Mouse (Mus musculus) retina, adult 2 months (tissue): ENCODE data around the gene Adcyap1r1.

Source experiments
- DNase-seq: peaks from one replicate; pipeline ENCODE4 v3.0.0-alpha.2; 2012; ENCODE audit warnings: low read depth, low spot score

Adcyap1r1 gene

GRCm38 (mm10) chr6:55451771-55452371 lies at the start of gene Adcyap1r1:
Adcyap1r1 (plus strand) TSS chr6:55451978.
- DNase-seq = no peak

GRCm38 (mm10) chr6:55402041-55402776 lies 49.6 kb upstream of the Adcyap1r1 start:
- DNase-seq = no peak

GRCm38 (mm10) chr6:55403411-55404309 lies 48.1 kb upstream of the Adcyap1r1 start:
- no peak for DNase-seq

- DNase-seq = no peak
Observed at GRCm38 (mm10) chr6:55404421-55404990, 47.3 kb upstream of the Adcyap1r1 start.

GRCm38 (mm10) chr6:55407345-55407744 lies 44.4 kb upstream of the Adcyap1r1 start:
- no peak for DNase-seq

GRCm38 (mm10) chr6:55410119-55410775 lies 41.5 kb upstream of the Adcyap1r1 start:
- no peak for DNase-seq

GRCm38 (mm10) chr6:55410977-55411376 lies 40.8 kb upstream of the Adcyap1r1 start:
- no peak for DNase-seq

GRCm38 (mm10) chr6:55416202-55416601 lies 35.6 kb upstream of the Adcyap1r1 start:
- no peak for DNase-seq

GRCm38 (mm10) chr6:55418746-55419410 lies 32.9 kb upstream of the Adcyap1r1 start:
- no peak for DNase-seq

- no peak for DNase-seq
Observed at GRCm38 (mm10) chr6:55420411-55420810, 31.4 kb upstream of the Adcyap1r1 start.

GRCm38 (mm10) chr6:55420869-55421361 lies 30.9 kb upstream of the Adcyap1r1 start:
- DNase-seq = no peak

- DNase-seq = no peak
Observed at GRCm38 (mm10) chr6:55432121-55432520, 19.7 kb upstream of the Adcyap1r1 start.

- no peak for DNase-seq
Observed at GRCm38 (mm10) chr6:55434360-55434759, 17.4 kb upstream of the Adcyap1r1 start.

- DNase-seq = no peak
Observed at GRCm38 (mm10) chr6:55435266-55436159, 16.3 kb upstream of the Adcyap1r1 start.

GRCm38 (mm10) chr6:55437919-55438318 lies 13.9 kb upstream of the Adcyap1r1 start:
- DNase-seq = no peak

GRCm38 (mm10) chr6:55438837-55439236 lies 12.9 kb upstream of the Adcyap1r1 start:
- no peak for DNase-seq

- DNase-seq = no peak
Observed at GRCm38 (mm10) chr6:55443927-55444688, 7.7 kb upstream of the Adcyap1r1 start.

GRCm38 (mm10) chr6:55444721-55445120 lies 7.1 kb upstream of the Adcyap1r1 start:
- DNase-seq = no peak

GRCm38 (mm10) chr6:55448199-55448598 lies 3.6 kb upstream of the Adcyap1r1 start:
- no peak for DNase-seq
